Mouse (Mus musculus) limb, embryonic 15.5 days (tissue): ENCODE results near the gene Adipor1. TPM values are rescaled to one million over a fixed set of nuclear protein-coding genes. Genes with fewer than 3 reads are reported as not detected.

Experiments
- ATAC-seq: fragments of 200-750 bp; cut with Nextera tagmentation; 2 replicates; pipeline ENCODE4 v1.8.0; 2017; ENCODE audit warnings: low read depth, moderate TSS enrichment; ENCODE audit not compliant: insufficient number of reproducible peaks, low FRiP score, low TSS enrichment
- H3K27ac ChIP-seq: fragments of 300-500 bp; sonication (generic); 2 replicates; pipeline ENCODE4 v1.5.1; 2015; ENCODE audit warnings: moderate library complexity, mild to moderate bottlenecking, inconsistent platforms
- H3K27me3 ChIP-seq: fragments of 300-500 bp; sonication (generic); 2 replicates; pipeline ENCODE4 v1.6.1; 2015; ENCODE audit warnings: inconsistent platforms
- H3K36me3 ChIP-seq: fragments of 300-500 bp; sonication (generic); 2 replicates; pipeline ENCODE4 v1.6.1; 2015; ENCODE audit warnings: inconsistent platforms
- H3K4me1 ChIP-seq: fragments of 300-500 bp; sonication (generic); 2 replicates; pipeline ENCODE4 v1.6.1; 2015; ENCODE audit warnings: inconsistent platforms
- H3K4me2 ChIP-seq: fragments of 300-500 bp; sonication (generic); 2 replicates; pipeline ENCODE4 v1.6.1; 2015; ENCODE audit warnings: mild to moderate bottlenecking, inconsistent platforms
- H3K4me3 ChIP-seq: fragments of 300-500 bp; sonication (generic); 2 replicates; pipeline ENCODE4 v1.5.1; 2015; ENCODE audit warnings: mild to moderate bottlenecking, inconsistent platforms
- H3K9ac ChIP-seq: fragments of 300-500 bp; sonication (generic); 2 replicates; pipeline ENCODE4 v1.6.1; 2015; ENCODE audit warnings: inconsistent platforms
- H3K9me3 ChIP-seq: fragments of 300-500 bp; sonication (generic); 2 replicates; pipeline ENCODE4 v1.6.1; 2016; ENCODE audit warnings: inconsistent platforms
- WGBS: fragments of 180-500 bp; shearing (Covaris S2); methylation state at CpG from one replicate; pipeline ENCODE4 v1.1.7; 2015; 5-methylcytosine and 5-hydroxymethylcytosine counted together
- polyA plus RNA-seq: library from polyadenylated mRNA; unstranded; fragments of >200 nt; fragmentation: Nextera tagmentation; extraction: Ambion mirVana; gene quantifications from 2 replicates; pipeline ENCODE4 v1.2.1, GENCODE M21; 2015

The Adipor1 gene
- polyA plus RNA-seq, 1 experiment from 2014 or later: 102 TPM

DNA sequence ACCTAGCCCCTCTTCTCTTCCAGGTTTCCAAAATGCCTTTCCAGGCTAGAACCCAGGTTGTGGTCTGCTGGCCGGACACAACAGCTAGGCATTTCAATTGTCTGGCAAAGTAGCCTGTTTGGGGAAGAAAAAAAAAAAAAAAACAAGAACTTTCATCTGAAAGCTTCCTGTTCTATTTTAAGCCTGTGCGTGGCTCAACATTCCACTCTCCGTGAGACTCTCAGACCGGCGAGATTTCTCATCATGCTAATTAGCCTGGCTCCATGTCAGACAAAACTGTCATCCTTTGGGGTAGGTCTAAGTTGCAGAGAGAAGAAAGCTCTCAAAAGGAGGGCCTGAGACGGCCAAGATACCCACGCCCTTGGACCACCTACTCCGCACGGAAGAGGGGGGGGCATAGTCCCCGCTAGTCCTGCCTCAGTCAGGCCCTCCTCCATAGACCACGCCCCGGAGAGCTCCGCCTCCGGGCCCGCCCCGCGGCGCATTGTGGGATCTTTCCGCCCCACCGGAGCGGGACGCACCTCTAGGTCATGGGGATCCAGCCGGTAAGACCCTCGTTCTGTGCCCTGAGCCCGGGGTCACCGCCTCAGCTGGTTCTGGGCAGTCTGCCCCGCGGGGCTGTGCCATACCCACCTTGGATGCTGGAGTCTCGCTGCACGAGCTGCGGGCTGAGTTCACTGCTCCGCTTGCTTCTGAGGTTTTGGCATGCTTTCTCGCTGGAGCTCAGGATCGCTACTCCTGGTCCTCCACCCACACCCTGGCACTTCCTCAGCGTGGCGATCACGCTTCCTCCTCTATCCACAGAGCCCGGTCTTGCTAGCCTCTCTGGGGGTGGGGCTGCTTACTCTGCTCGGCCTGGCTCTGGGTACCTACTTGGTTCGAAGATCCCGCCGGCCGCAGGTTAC lies 9.4 kb upstream of the Adipor1 start, which contains the start of gene Cyb5r1:
Gene Cyb5r1 (plus strand): TSS at position 51 of the 905 bp plus-strand sequence.
- Histone ChIP-seq H3K36me3 (peaks cover 33% of the 10 kb centered on the region), H3K27me3 (no peaks in the 10 kb centered on the region), H3K9ac (peak within 1 kb of the TSS; percentile 72), H3K27ac (peak within 1 kb of the TSS; percentile 85), H3K4me1 (peaks cover 9% of the 10 kb centered on the region), H3K9me3 (no peaks in the 10 kb centered on the region), H3K4me3 (peak within 1 kb of the TSS; percentile 90), H3K4me2 (peak within 1 kb of the TSS; percentile 85)
- WGBS: under 1% methylated on average over 43 of the region's 43 CpGs
- ATAC-seq: peak; percentile 98

DNA sequence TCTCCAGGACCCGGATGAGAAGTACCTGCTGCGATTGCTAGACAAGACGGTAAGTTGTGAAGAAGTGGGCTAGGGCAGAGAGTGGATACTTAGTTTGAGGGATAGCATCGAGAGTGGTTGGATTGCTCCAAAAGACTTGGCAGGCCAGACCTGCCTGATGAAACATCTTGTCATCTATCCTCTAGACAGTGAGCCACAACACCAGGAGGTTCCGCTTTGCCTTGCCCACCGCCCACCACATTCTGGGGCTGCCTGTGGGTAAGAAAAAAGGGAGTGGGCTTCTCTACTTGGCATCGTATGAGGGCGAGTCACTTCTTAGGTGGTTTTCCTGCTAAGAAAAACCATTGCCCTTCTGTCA lies 8.8 kb upstream of the Adipor1 start:
- peak overlapping the region; percentile 85 for H3K4me2 ChIP-seq
- WGBS: 29% methylated on average over 8 of the region's 8 CpGs
- H3K4me1 ChIP-seq: peaks cover 9% of the 10 kb centered on the region
- ATAC-seq: no peak
- H3K27ac ChIP-seq: peak overlapping the region; percentile 85
- H3K4me3 ChIP-seq: peak overlapping the region; percentile 90
- H3K9ac ChIP-seq: peak overlapping the region; percentile 72
- no peaks in the 10 kb centered on the region for H3K27me3 ChIP-seq
- H3K36me3 ChIP-seq: peaks cover 39% of the 10 kb centered on the region
- no peaks in the 10 kb centered on the region for H3K9me3 ChIP-seq

DNA sequence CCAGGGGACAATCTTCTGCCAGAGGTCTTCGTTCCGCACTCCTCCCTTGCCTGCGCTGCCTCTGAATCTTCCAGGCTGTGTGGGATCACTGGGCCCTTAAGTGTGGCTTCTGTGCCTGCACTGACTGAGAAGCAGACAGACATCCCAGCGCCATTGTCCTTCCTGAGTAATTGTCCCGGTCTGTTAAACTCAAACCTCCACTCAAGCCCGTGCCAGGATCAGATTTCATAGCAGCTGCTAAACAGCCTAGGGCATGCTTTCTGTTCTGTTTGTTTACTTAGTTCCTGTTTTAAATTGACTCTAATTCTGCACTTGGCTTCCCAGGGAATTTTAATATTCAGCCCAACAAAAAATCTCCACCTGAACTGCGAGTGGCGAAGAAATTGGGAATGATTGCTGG lies 7.1 kb upstream of the Adipor1 start:
- Histone ChIP-seq H3K4me3 (no peak overlapping the region), H3K4me2 (no peak overlapping the region), H3K36me3 (peaks cover 46% of the 10 kb centered on the region), H3K9me3 (no peaks in the 10 kb centered on the region), H3K27me3 (no peaks in the 10 kb centered on the region), H3K27ac (no peak overlapping the region), H3K9ac (no peak overlapping the region), H3K4me1 (peaks cover 9% of the 10 kb centered on the region)
- no peak for ATAC-seq
- WGBS: 67% methylated on average over 8 of the region's 8 CpGs

DNA sequence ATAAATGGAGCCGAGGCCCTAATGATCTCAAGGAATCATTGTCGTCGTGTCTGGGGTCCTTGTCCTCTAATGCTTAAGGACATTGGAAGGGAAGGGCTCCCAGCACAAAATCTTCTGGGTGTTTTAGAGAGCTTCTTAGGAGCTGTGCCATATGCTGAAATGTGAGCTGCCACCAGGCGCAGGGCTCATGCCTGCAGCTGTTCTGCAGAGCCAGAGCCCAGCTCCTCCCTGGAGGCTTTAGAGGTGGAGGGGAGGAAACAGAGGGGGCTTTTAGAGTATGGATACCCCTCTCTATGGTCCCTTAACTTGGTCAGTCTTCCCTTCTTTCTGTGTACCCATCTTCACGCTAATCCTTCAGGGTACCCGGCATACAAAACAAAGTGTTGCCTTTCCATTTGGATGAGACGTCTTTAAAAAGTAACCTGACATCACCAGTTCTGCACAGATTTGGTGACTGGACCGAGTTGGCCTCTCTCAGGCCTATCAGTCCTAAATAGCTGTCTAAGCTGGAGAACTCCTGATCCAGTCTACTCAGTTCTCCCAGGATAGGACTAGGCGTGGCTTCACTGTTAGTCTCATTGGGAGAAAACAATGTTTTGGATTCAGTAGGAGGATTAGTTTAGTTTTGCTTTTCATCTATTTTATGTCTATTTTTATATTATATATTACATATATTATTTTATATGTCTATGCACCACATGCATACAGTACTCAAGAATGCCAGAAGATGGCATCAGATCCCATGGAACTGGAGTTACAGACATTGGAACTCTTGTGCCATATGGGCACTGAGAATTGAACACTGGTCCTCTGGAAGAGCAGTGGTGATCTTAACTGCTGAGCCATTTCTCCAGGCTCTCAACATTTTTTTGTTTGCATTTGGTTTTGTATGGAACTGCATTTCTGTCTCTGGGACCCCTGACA lies 3.2 kb upstream of the Adipor1 start:
- H3K36me3 ChIP-seq: peaks cover 46% of the 10 kb centered on the region
- WGBS: 84% methylated on average over 9 of the region's 9 CpGs

DNA sequence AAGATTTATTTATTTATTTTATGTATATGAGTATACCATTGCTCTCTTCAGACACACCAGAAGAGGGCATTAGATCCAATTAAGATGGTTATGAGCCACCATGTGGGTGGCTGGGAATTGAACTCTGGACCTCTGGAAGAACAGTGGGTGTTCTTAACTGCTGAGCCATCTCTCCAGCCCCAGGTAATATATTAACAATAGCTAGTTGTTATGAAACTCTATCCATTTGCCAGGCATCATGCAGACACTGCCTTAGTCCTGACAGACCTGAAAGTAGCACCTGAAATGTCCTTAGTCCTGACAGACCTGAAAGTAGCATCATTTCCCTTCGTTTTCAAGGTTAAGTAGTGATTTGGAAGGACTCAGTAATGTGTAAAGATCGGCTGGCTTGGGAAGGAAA lies 1.1 kb upstream of the Adipor1 start:
- H3K9ac ChIP-seq: no peak overlapping the region
- WGBS: 44% methylated on average over 2 of the region's 2 CpGs
- H3K27me3 ChIP-seq: no peaks in the 10 kb centered on the region
- no peaks in the 10 kb centered on the region for H3K9me3 ChIP-seq
- H3K4me1 ChIP-seq: peaks cover 36% of the 10 kb centered on the region
- no peak overlapping the region for H3K4me2 ChIP-seq
- H3K4me3 ChIP-seq: no peak overlapping the region
- no peak for ATAC-seq
- peaks cover 29% of the 10 kb centered on the region for H3K36me3 ChIP-seq
- peak overlapping the region; percentile 96 for H3K27ac ChIP-seq

More for the DNA sequence above, 3.2 kb upstream of the Adipor1 start:
- ATAC-seq: no peak
- Histone ChIP-seq H3K9me3 (no peaks in the 10 kb centered on the region), H3K4me3 (no peak overlapping the region), H3K9ac (no peak overlapping the region), H3K27ac (no peak overlapping the region), H3K4me1 (peaks cover 17% of the 10 kb centered on the region), H3K4me2 (no peak overlapping the region), H3K27me3 (no peaks in the 10 kb centered on the region)

DNA sequence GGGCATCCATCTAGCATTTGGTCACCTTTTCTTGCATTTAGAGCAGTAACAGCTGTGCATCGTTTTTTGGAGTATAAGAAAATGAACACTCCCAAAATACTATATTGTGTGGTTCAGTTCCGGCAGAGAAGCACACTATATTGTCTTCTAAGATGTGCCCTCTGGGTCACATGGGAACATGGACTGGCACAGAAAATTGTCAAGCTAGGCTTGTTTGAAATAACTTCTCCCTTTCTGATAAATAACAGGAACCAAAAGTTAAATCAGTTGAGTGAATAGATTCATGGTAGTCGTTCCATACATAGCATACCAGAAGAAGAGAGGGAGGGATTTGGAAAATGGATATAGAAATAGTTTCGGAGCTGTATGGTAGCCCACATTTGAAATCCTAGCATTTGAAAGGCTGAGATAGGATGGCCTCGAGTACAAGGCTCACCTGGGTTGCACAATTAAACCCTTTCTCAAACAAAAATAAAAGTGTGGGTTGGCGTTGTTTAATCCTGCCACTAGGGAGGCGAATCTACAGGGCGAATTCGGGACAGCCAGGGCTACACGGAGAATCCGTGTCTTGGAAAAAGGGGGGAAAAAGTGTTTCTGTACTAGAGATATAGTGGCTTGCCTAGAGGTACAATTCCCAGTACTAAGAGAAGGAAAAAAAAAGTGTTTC lies 544 bp upstream of the Adipor1 start:
- no peaks in the 10 kb centered on the region for H3K9me3 ChIP-seq

DNA sequence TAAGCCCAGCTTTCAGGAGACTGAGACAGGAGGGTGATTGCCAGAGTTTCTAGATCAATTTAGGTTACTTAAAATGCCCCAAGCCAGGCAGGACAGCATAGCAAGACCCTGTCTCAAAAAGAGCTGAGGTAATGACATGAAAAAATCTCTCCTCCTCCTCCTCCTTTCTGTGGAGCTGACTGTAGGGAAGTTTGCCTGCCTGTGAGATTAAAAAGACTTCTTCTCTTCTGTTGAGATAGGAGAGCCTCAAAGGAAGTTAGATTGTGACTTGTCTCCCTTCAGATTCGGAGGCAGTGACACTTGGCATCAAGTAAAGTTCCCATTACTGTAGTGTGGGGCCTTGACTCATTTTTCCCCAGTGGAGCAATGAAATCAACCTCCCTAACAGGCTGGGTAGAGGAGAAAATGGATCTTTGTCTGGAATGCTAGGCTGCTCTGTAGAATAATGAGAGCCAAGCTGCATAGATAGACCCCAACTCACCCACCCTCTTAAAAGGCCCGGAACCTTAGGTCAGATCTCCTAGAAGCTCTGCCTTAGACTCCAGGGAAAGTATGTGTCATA lies 3.3 kb downstream of the Adipor1 start:
- no peaks in the 10 kb centered on the region for H3K27me3 ChIP-seq
- no peak overlapping the region for H3K4me2 ChIP-seq
- H3K4me1 ChIP-seq: peaks cover 55% of the 10 kb centered on the region
- H3K9ac ChIP-seq: no peak overlapping the region
- 71% methylated on average over 2 of the region's 2 CpGs for WGBS
- no peak overlapping the region for H3K4me3 ChIP-seq
- H3K27ac ChIP-seq: peak overlapping the region; percentile 8; the same call in 1 of the 2 replicates
- H3K9me3 ChIP-seq: no peaks in the 10 kb centered on the region
- ATAC-seq: no peak
- H3K36me3 ChIP-seq: peaks cover 9% of the 10 kb centered on the region

More for the DNA sequence above, 544 bp upstream of the Adipor1 start:
- WGBS: 11% methylated on average over 11 of the region's 11 CpGs
- Histone ChIP-seq H3K36me3 (peaks cover 23% of the 10 kb centered on the region), H3K4me2 (peak overlapping the region; percentile 56), H3K27me3 (no peaks in the 10 kb centered on the region), H3K4me3 (peak overlapping the region; percentile 85), H3K9ac (0 out of 2 replicates have a peak overlapping the region, but pooled peaks have one; percentile 31), H3K27ac (peak overlapping the region; percentile 96), H3K4me1 (peaks cover 42% of the 10 kb centered on the region)
- ATAC-seq: 0 out of 2 replicates have a peak, but pooled peaks have one; percentile 0

DNA sequence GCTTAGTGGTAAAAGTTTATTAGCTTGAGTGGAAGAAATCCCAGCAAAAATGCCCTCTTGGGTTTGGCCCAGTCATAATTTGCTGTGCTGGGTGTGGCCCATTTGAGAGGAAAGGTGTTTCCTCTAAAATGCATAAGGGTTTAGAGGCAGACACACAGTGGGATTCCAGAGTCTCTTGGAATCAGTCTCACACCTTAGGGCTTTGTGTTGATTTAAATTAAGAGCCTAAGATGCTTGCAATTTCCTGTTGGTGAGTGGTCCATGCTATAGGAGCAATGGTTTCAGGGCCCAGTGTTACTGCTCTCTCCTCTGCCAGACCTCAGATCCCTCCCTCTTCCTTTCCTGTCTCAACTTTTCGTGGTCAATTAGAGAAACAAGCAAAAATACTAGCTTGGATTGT lies 4.0 kb downstream of the Adipor1 start:
- Histone ChIP-seq H3K27ac (peak overlapping the region; percentile 8; the same call in 1 of the 2 replicates), H3K4me3 (no peak overlapping the region)

DNA sequence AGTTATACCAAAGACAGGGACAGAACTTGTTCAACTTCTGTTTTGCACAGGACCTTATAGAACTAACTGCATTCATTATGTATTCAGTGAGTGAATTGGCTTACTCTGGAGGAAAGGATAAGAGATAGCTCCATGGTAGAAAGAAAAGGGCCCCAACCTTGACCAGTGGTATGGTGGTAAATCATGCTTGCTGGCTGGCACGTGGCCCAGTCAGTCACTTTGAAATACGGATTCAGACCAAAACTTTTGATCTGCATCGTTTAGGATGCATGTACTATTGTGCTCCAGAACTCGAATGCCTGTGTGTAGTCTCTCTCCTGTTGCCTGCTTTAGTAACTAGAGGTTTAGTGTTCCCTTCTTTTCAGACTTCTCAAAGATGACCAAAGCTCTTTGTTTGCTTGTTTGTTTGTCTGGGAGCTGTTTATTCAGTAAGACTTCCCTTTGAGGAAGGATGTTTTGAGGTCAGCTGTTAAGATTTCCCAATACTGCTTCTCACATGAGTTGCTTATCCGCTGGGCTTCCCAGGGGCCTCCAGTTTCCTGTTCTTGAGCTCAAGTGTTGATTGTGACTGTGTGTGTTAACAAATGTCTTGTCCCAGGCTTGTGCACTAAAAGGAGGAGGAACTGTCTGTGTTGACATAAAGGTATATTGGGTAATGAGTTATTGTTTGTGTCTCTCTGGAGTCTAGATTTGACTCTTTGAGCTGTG lies 4.7 kb downstream of the Adipor1 start:
- H3K4me3 ChIP-seq: no peak overlapping the region
- no peak overlapping the region for H3K4me2 ChIP-seq
- H3K36me3 ChIP-seq: peaks cover 22% of the 10 kb centered on the region
- peaks cover 46% of the 10 kb centered on the region for H3K4me1 ChIP-seq
- ATAC-seq: no peak
- H3K9ac ChIP-seq: no peak overlapping the region
- no peaks in the 10 kb centered on the region for H3K27me3 ChIP-seq
- 0 out of 2 replicates have a peak overlapping the region, but pooled peaks have one; percentile 4 for H3K27ac ChIP-seq
- H3K9me3 ChIP-seq: no peaks in the 10 kb centered on the region
- WGBS: 43% methylated on average over 5 of the region's 5 CpGs

More for the DNA sequence above, 4.0 kb downstream of the Adipor1 start:
- H3K36me3 ChIP-seq: peaks cover 15% of the 10 kb centered on the region
- H3K9me3 ChIP-seq: no peaks in the 10 kb centered on the region
- ATAC-seq: no peak
- H3K9ac ChIP-seq: no peak overlapping the region
- 39% methylated on average over 1 of the region's 1 CpGs for WGBS
- no peaks in the 10 kb centered on the region for H3K27me3 ChIP-seq
- no peak overlapping the region for H3K4me2 ChIP-seq
- H3K4me1 ChIP-seq: peaks cover 53% of the 10 kb centered on the region

DNA sequence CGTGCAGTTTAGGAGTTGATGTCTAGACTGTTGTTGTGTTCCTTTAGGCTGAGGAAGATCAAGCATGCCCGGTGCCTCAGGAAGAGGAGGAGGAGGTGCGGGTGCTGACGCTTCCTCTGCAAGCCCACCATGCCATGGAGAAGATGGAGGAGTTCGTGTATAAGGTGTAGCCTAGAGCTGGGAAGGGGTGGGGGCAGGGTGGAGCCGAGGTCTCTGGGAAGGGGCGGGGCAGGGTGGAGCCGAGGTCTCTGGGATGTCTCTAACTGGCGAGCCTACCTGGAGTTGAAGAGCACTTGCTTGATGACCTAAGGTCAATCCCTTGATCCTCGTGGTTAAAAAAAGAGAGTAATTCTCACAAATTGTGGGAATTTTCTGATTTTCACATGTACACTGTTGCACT lies 8.7 kb downstream of the Adipor1 start:
- WGBS: 57% methylated on average over 10 of the region's 10 CpGs
- Histone ChIP-seq H3K27ac (no peak overlapping the region), H3K9me3 (no peaks in the 10 kb centered on the region), H3K4me3 (no peak overlapping the region), H3K36me3 (peaks cover 62% of the 10 kb centered on the region), H3K27me3 (no peaks in the 10 kb centered on the region), H3K4me1 (peaks cover 20% of the 10 kb centered on the region), H3K9ac (no peak overlapping the region), H3K4me2 (no peak overlapping the region)
- no peak for ATAC-seq
